Mouse (Mus musculus) CH12.LX (cell line): ENCODE results near the gene Rtp1. TPM values are rescaled to one million over a fixed set of nuclear protein-coding genes. Genes with fewer than 3 reads are reported as not detected.

Experiments
- DNase-seq: peaks from one replicate; pipeline ENCODE4 v3.0.0-alpha.2; 2013; ENCODE audit errors: extremely low read depth
- H3K27ac ChIP-seq: 2 replicates; pipeline ENCODE4 v1.5.1; 2012; ENCODE audit warnings: low read depth, mild to moderate bottlenecking, control low read depth, moderate library complexity; ENCODE audit not compliant: insufficient read depth
- H3K27me3 ChIP-seq: replicated peaks from 2 replicates; pipeline ENCODE3; 2012; ENCODE audit warnings: inconsistent platforms
- H3K36me3 ChIP-seq, 2 experiments: replicated peaks in 1 of 2; 2 replicates each; pipeline versions ENCODE3 to v1.6.1; 2012; ENCODE audit warnings: inconsistent platforms in 1 of 2, low read length in 1 of 2, mild to moderate bottlenecking in 1 of 2, mixed read lengths in 1 of 2, moderate library complexity in 1 of 2; ENCODE audit not compliant: control insufficient read depth in 1 of 2, insufficient read depth in 1 of 2
- H3K4me1 ChIP-seq, 2 experiments: 2 replicates each; pipeline ENCODE4 v1.6.1; 2012; ENCODE audit warnings: inconsistent platforms in 1 of 2, moderate library complexity in 1 of 2; ENCODE audit not compliant: insufficient read depth in 2 of 2, control insufficient read depth in 1 of 2
- H3K4me2 ChIP-seq: 2 replicates; pipeline ENCODE4 v1.6.1; 2012; ENCODE audit warnings: low read depth, mild to moderate bottlenecking, control low read depth; ENCODE audit not compliant: poor library complexity, insufficient read depth, severe bottlenecking
- H3K4me3 ChIP-seq, 3 experiments: fragments of 150-350 bp in 1 of 3; sonication (generic) in 1 of 3; replicated peaks in 1 of 3; 2 replicates each; pipeline versions ENCODE3 to v1.5.1; 2011 to 2012; ENCODE audit warnings: low read depth in 2 of 3, low read length in 2 of 3, mild to moderate bottlenecking in 2 of 3, moderate library complexity in 2 of 3, control low read depth in 1 of 3, improper control_type of control experiment in 1 of 3, inconsistent platforms in 1 of 3, mixed read lengths in 1 of 3; ENCODE audit not compliant: poor library complexity in 1 of 3
- H3K79me2 ChIP-seq: replicated peaks from 2 replicates; pipeline ENCODE4 v1.6.1; 2012; ENCODE audit warnings: mild to moderate bottlenecking, moderate library complexity; ENCODE audit not compliant: control insufficient read depth, poor library complexity, insufficient read depth, severe bottlenecking; ENCODE audit errors: extremely low read depth
- H3K9ac ChIP-seq: 2 replicates; pipeline ENCODE4 v1.6.1; 2012; ENCODE audit warnings: low read depth, mild to moderate bottlenecking, control low read depth, moderate library complexity; ENCODE audit not compliant: insufficient read depth
- H3K9me3 ChIP-seq: replicated peaks from 2 replicates; pipeline ENCODE3; 2012; ENCODE audit warnings: low read length, inconsistent platforms, mixed read lengths
- BHLHE40 ChIP-seq: IDR thresholded peaks from 2 replicates; pipeline ENCODE4 v1.6.1; 2011; ENCODE audit warnings: mild to moderate bottlenecking, low read depth, low read length, improper control_type of control experiment
- E2F4 ChIP-seq: IDR thresholded peaks from 2 replicates; pipeline ENCODE4 v1.6.1; 2011; ENCODE audit warnings: low read depth, low read length, improper control_type of control experiment; ENCODE audit not compliant: insufficient replicate concordance
- ETS1 ChIP-seq: conservative IDR thresholded peaks from 2 replicates; pipeline ENCODE4 v1.6.1; 2012; ENCODE audit warnings: low read depth, mild to moderate bottlenecking, inconsistent platforms, low read length, improper control_type of control experiment, moderate library complexity
- GABPA ChIP-seq: IDR thresholded peaks from 2 replicates; pipeline ENCODE4 v1.6.1; 2012; ENCODE audit warnings: low read depth, low read length, improper control_type of control experiment, inconsistent platforms; ENCODE audit not compliant: insufficient replicate concordance
- MAFK ChIP-seq: IDR thresholded peaks from 2 replicates; pipeline ENCODE4 v1.6.1; 2011; ENCODE audit warnings: low read length, improper control_type of control experiment; ENCODE audit not compliant: insufficient replicate concordance
- MAX ChIP-seq: IDR thresholded peaks from 2 replicates; pipeline ENCODE4 v1.6.1; 2011; ENCODE audit warnings: low read length, improper control_type of control experiment
- MAZ ChIP-seq: IDR thresholded peaks from 2 replicates; pipeline ENCODE4 v1.6.1; 2012; ENCODE audit warnings: low read depth, mild to moderate bottlenecking, inconsistent platforms, low read length, improper control_type of control experiment, moderate library complexity
- MXI1 ChIP-seq: IDR thresholded peaks from 2 replicates; pipeline ENCODE4 v1.6.1; 2011; ENCODE audit warnings: mild to moderate bottlenecking, low read depth, low read length, improper control_type of control experiment
- NELFE ChIP-seq: IDR thresholded peaks from 2 replicates; pipeline ENCODE4 v1.6.1; 2011; ENCODE audit warnings: low read depth, low read length, improper control_type of control experiment
- NRF1 ChIP-seq: IDR thresholded peaks from 2 replicates; pipeline ENCODE4 v1.6.1; 2014; ENCODE audit warnings: low read depth, mild to moderate bottlenecking, inconsistent platforms, low read length, improper control_type of control experiment, moderate library complexity
- PAX5 ChIP-seq: IDR thresholded peaks from 2 replicates; pipeline ENCODE4 v1.6.1; 2012; ENCODE audit warnings: low read length, inconsistent platforms, mixed read lengths
- POLR2A ChIP-seq: IDR thresholded peaks from 2 replicates; pipeline ENCODE4 v1.6.1; 2011; ENCODE audit warnings: low read depth, mild to moderate bottlenecking, improper control_type of control experiment, low read length
- POLR2AphosphoS2 ChIP-seq: IDR thresholded peaks from 2 replicates; pipeline ENCODE4 v1.6.1; 2011; ENCODE audit warnings: low read depth, low read length, improper control_type of control experiment
- RCOR1 ChIP-seq: conservative IDR thresholded peaks from 2 replicates; pipeline ENCODE4 v1.6.1; 2012; ENCODE audit warnings: low read depth, mild to moderate bottlenecking, inconsistent platforms, low read length, improper control_type of control experiment
- TCF12 ChIP-seq: IDR thresholded peaks from 2 replicates; pipeline ENCODE4 v1.6.1; 2014; ENCODE audit warnings: low read depth, mild to moderate bottlenecking, inconsistent platforms, low read length, improper control_type of control experiment
- UBTF ChIP-seq: IDR thresholded peaks from 2 replicates; pipeline ENCODE4 v1.6.1; 2012; ENCODE audit warnings: low read depth, mild to moderate bottlenecking, inconsistent platforms, low read length, improper control_type of control experiment, moderate library complexity
- USF1 ChIP-seq: IDR thresholded peaks from 2 replicates; pipeline ENCODE4 v1.6.1; 2014; ENCODE audit warnings: low read depth, mild to moderate bottlenecking, inconsistent platforms, low read length, improper control_type of control experiment
- ZKSCAN1 ChIP-seq: IDR thresholded peaks from 2 replicates; pipeline ENCODE4 v1.6.1; 2012; ENCODE audit warnings: low read depth, inconsistent platforms, low read length, improper control_type of control experiment, borderline replicate concordance
- ZMIZ1 ChIP-seq: IDR thresholded peaks from 2 replicates; pipeline ENCODE4 v1.6.1; 2012; ENCODE audit warnings: low read depth, mild to moderate bottlenecking, inconsistent platforms, low read length, improper control_type of control experiment
- dilution Hi-C: fragments of 300-500 bp; cut with MboI; formaldehyde crosslinking; loops from 2 replicates; pipeline ENCODE4 v1.14.3; 2020; ENCODE audit warnings: low sequenced_read_pairs; ENCODE audit not compliant: extremely low pct_unique_long_range_greater_than_20kb, extremely low pct_ligation_motif_present
- in situ Hi-C: fragments of 300-500 bp; cut with MboI; formaldehyde crosslinking; loops from 3 replicates; pipeline ENCODE4 v1.14.3; 2019; ENCODE audit warnings: low sequenced_read_pairs, low pct_ligation_motif_present, low pct_unique_long_range_greater_than_20kb, mixed read lengths
- polyA plus RNA-seq: library from polyadenylated mRNA; unstranded; fragments of >175 nt; gene quantifications from 2 replicates; pipeline ENCODE4 v1.2.1, GENCODE M21; 2012; ENCODE audit warnings: low read depth; ENCODE audit not compliant: insufficient read length
- total RNA-seq, 2 experiments: library from RNA; depleted of rRNA; stranded (reverse); fragments of 300-350 nt in 1 of 2; fragments of >200 nt in 1 of 2; gene quantifications; 2 replicates each; pipeline ENCODE4 v1.2.3; 2012 to 2014

Rtp1 gene
- total RNA-seq (2012; rRNA removed) = not detected in 2 replicates
- total RNA-seq (2014; rRNA removed) = not detected in 2 replicates
- polyA plus RNA-seq = not detected in 2 replicates

- DNase-seq = no peak
- dilution Hi-C loops = no loop called here
- Histone ChIP-seq H3K4me2 (no peak within 1 kb of the TSS), H3K4me3 (no peak within 1 kb of the TSS), H3K27me3 (peaks cover 8% of the 10 kb centered on the region), H3K79me2 (no peaks in the 10 kb centered on the region), H3K9me3 (no peaks in the 10 kb centered on the region), H3K27ac (no peak within 1 kb of the TSS), H3K9ac (no peak within 1 kb of the TSS), H3K4me1 (no peaks in the 10 kb centered on the region; a peak in 1 of 4 replicates), H3K36me3 (no peaks in the 10 kb centered on the region)
- TF ChIP-seq MAZ (no peak), PAX5 (no peak), GABPA (no peak), BHLHE40 (no peak), ETS1 (no peak), TCF12 (no peak), E2F4 (no peak), POLR2AphosphoS2 (no peak), ZKSCAN1 (no peak), MAFK (no peak), POLR2A (no peak), MXI1 (no peak), UBTF (no peak), RCOR1 (no peak)
- in situ Hi-C loops = loop anchor here (25.0 kb wide), 1 partner anchor 541 kb away; the partner anchor contains the start of gene Ahsg
Measured at GRCm38 (mm10) chr16:23428647-23429319, at the start of gene Rtp1. TSS of gene Rtp1 (plus strand) at chr16:23429133.

- H3K27ac ChIP-seq = no peak overlapping the region
- no peak overlapping the region for H3K9ac ChIP-seq
- H3K79me2 ChIP-seq = no peaks in the 10 kb centered on the region
- TF ChIP-seq NRF1 (no peak), USF1 (no peak), RCOR1 (no peak), GABPA (no peak), TCF12 (no peak), NELFE (no peak), MAX (no peak), MXI1 (no peak), ZMIZ1 (no peak), UBTF (no peak)
- H3K4me2 ChIP-seq = no peak overlapping the region
- DNase-seq = no peak
- in situ Hi-C loops (no loop called here), dilution Hi-C loops (no loop called here)
- no peaks in the 10 kb centered on the region for H3K27me3 ChIP-seq
- H3K9me3 ChIP-seq = peaks cover 5% of the 10 kb centered on the region
- H3K36me3 ChIP-seq = no peaks in the 10 kb centered on the region
- H3K4me3 ChIP-seq = no peak overlapping the region
- H3K4me1 ChIP-seq = peaks cover 8 to 24% of the 10 kb centered on the region in 2 experiments
Measured at GRCm38 (mm10) chr16:23379536-23380230, 49.2 kb upstream of the Rtp1 start.
